Mouse (Mus musculus): ENCODE results near the gene Dnm3. TPM values are rescaled to one million over a fixed set of nuclear protein-coding genes. Genes with fewer than 3 reads are reported as not detected.

Dnm3 gene
- polyA plus RNA-seq, 1 experiment, result 1.0 TPM

GRCm38 (mm10) chr1:162134651-162135066 is 343.2 kb downstream of the Dnm3 start:
- WGBS, result 63% methylated on average over 3 of the region's 3 CpGs
- TF ChIP-seq POLR2A (IDR thresholded peaks at IDR 0.05; ENCODE audit: low read depth, low read length), result no peak
- TF ChIP-seq CTCF (IDR thresholded peaks at IDR 0.05; ENCODE audit: extremely low read depth, insufficient read length, insufficient replicate concordance, low read depth, low read length), result no peak

GRCm38 (mm10) chr1:162132908-162133641 is 344.8 kb downstream of the Dnm3 start:
- Histone ChIP-seq H3K36me3 (ENCODE audit: control insufficient read depth, insufficient read depth, low read length) (no peaks in the 10 kb centered on the region), H3K4me1 (ENCODE audit: control insufficient read depth, insufficient read depth, insufficient read length, low read length) (no peaks in the 10 kb centered on the region), H3K27ac (ENCODE audit: insufficient read depth, low read depth, low read length) (no peak overlapping the region), H3K4me3 (ENCODE audit: low read depth, low read length) (no peak overlapping the region), H3K27me3 (ENCODE audit: control insufficient read depth, insufficient read depth, low read length) (no peaks in the 10 kb centered on the region)
- no peak for TF ChIP-seq POLR2A (IDR thresholded peaks at IDR 0.05; ENCODE audit: low read depth, low read length)
- TF ChIP-seq CTCF (IDR thresholded peaks at IDR 0.05; ENCODE audit: extremely low read depth, insufficient read length, insufficient replicate concordance, low read depth, low read length), result no peak
- WGBS, result 82% methylated on average over 8 of the region's 8 CpGs

More at GRCm38 (mm10) chr1:162134651-162135066, 343.2 kb downstream of the Dnm3 start:
- H3K36me3 ChIP-seq (ENCODE audit: control insufficient read depth, insufficient read depth, low read length), result no peaks in the 10 kb centered on the region
- no peaks in the 10 kb centered on the region for H3K4me1 ChIP-seq (ENCODE audit: control insufficient read depth, insufficient read depth, insufficient read length, low read length)
- H3K27ac ChIP-seq (ENCODE audit: insufficient read depth, low read depth, low read length), result no peak overlapping the region
- no peaks in the 10 kb centered on the region for H3K27me3 ChIP-seq (ENCODE audit: control insufficient read depth, insufficient read depth, low read length)
- H3K4me3 ChIP-seq (ENCODE audit: low read depth, low read length), result no peak overlapping the region

GRCm38 (mm10) chr1:162126856-162127792 is 350.7 kb downstream of the Dnm3 start:
- WGBS, result 71% methylated on average over 8 of the region's 8 CpGs
- Histone ChIP-seq H3K4me3 (ENCODE audit: low read depth, low read length) (no peak overlapping the region), H3K27me3 (ENCODE audit: control insufficient read depth, insufficient read depth, low read length) (no peaks in the 10 kb centered on the region), H3K36me3 (ENCODE audit: control insufficient read depth, insufficient read depth, low read length) (no peaks in the 10 kb centered on the region), H3K27ac (ENCODE audit: insufficient read depth, low read depth, low read length) (no peak overlapping the region), H3K4me1 (ENCODE audit: control insufficient read depth, insufficient read depth, insufficient read length, low read length) (no peaks in the 10 kb centered on the region)
- TF ChIP-seq CTCF (IDR thresholded peaks at IDR 0.05; ENCODE audit: extremely low read depth, insufficient read length, insufficient replicate concordance, low read depth, low read length) (no peak), POLR2A (IDR thresholded peaks at IDR 0.05; ENCODE audit: low read depth, low read length) (no peak)

GRCm38 (mm10) chr1:162124396-162124795 is 353.4 kb downstream of the Dnm3 start:
- TF ChIP-seq CTCF (IDR thresholded peaks at IDR 0.05; ENCODE audit: extremely low read depth, insufficient read length, insufficient replicate concordance, low read depth, low read length), result no peak
- TF ChIP-seq POLR2A (IDR thresholded peaks at IDR 0.05; ENCODE audit: low read depth, low read length), result no peak
- 77% methylated on average over 3 of the region's 3 CpGs for WGBS
- Histone ChIP-seq H3K4me3 (ENCODE audit: low read depth, low read length) (no peak overlapping the region), H3K36me3 (ENCODE audit: control insufficient read depth, insufficient read depth, low read length) (no peaks in the 10 kb centered on the region), H3K27ac (ENCODE audit: insufficient read depth, low read depth, low read length) (no peak overlapping the region), H3K27me3 (ENCODE audit: control insufficient read depth, insufficient read depth, low read length) (no peaks in the 10 kb centered on the region), H3K4me1 (ENCODE audit: control insufficient read depth, insufficient read depth, insufficient read length, low read length) (no peaks in the 10 kb centered on the region)

GRCm38 (mm10) chr1:162121441-162122200 is 356.2 kb downstream of the Dnm3 start:
- no peaks in the 10 kb centered on the region for H3K27me3 ChIP-seq (ENCODE audit: control insufficient read depth, insufficient read depth, low read length)
- WGBS, result 79% methylated on average over 7 of the region's 7 CpGs

GRCm38 (mm10) chr1:162109437-162109813 is 368.4 kb downstream of the Dnm3 start:
- Histone ChIP-seq H3K27me3 (ENCODE audit: control insufficient read depth, insufficient read depth, low read length) (no peaks in the 10 kb centered on the region), H3K27ac (ENCODE audit: insufficient read depth, low read depth, low read length) (no peak overlapping the region), H3K4me1 (ENCODE audit: control insufficient read depth, insufficient read depth, insufficient read length, low read length) (no peaks in the 10 kb centered on the region), H3K36me3 (ENCODE audit: control insufficient read depth, insufficient read depth, low read length) (no peaks in the 10 kb centered on the region), H3K4me3 (ENCODE audit: low read depth, low read length) (no peak overlapping the region)
- 65% methylated on average over 7 of the region's 7 CpGs for WGBS
- TF ChIP-seq POLR2A (IDR thresholded peaks at IDR 0.05; ENCODE audit: low read depth, low read length), result no peak

More at GRCm38 (mm10) chr1:162121441-162122200, 356.2 kb downstream of the Dnm3 start:
- no peak overlapping the region for H3K4me3 ChIP-seq (ENCODE audit: low read depth, low read length)
- TF ChIP-seq POLR2A (IDR thresholded peaks at IDR 0.05; ENCODE audit: low read depth, low read length) (no peak), CTCF (IDR thresholded peaks at IDR 0.05; ENCODE audit: extremely low read depth, insufficient read length, insufficient replicate concordance, low read depth, low read length) (no peak)
- H3K36me3 ChIP-seq (ENCODE audit: control insufficient read depth, insufficient read depth, low read length), result no peaks in the 10 kb centered on the region
- no peak overlapping the region for H3K27ac ChIP-seq (ENCODE audit: insufficient read depth, low read depth, low read length)
- no peaks in the 10 kb centered on the region for H3K4me1 ChIP-seq (ENCODE audit: control insufficient read depth, insufficient read depth, insufficient read length, low read length)

Data from small intestine, adult 2 months (tissue).